Mouse (Mus musculus) heart, postnatal 36 days (tissue): ENCODE results near the gene Sart1. TPM values are rescaled to one million over a fixed set of nuclear protein-coding genes. Genes with fewer than 3 reads are reported as not detected.

Experiments
- DNase-seq, 2 experiments: peaks; one replicate each; pipeline ENCODE4 v3.0.0; 2021 to 2022
- intact Hi-C: fragments of 180-260 bp; cut with DNase I; formaldehyde crosslinking; loops from one replicate; pipeline ENCODE4 v1.15.1; 2025
- total RNA-seq, 2 experiments: library from RNA; stranded (reverse); gene quantifications; 2 replicates each; pipeline ENCODE4 v1.2.3; 2021

The Sart1 gene
- total RNA-seq, 2 experiments from 2014 or later = 53.2 to 55.5 TPM

DNA sequence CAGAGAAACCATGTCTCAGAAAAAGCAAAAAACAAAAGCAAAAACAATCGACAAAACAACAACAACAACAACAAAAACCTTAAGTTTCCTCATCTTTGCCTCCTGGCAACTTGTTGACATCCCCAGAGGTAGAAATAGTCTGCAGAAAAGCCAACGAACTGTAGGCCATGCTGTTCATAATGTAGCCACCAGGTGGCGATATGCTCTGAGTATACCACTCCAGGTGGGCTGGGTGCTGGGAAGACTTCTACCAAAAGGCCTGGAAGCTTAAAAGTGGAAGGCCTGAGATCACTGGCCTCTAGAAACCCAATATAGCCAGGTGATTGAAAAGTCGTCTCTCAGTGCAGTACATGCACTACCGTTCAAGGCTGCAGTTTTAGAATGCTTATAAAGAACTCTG lies 50.5 kb downstream of the Sart1 start:
- intact Hi-C loops = loop anchor here (1.0 to 5.0 kb wide), 3 partner anchors 10 to 89 kb away; partner anchors contain the start of gene AI837181
- DNase-seq = peak; percentile 80 to 86

DNA sequence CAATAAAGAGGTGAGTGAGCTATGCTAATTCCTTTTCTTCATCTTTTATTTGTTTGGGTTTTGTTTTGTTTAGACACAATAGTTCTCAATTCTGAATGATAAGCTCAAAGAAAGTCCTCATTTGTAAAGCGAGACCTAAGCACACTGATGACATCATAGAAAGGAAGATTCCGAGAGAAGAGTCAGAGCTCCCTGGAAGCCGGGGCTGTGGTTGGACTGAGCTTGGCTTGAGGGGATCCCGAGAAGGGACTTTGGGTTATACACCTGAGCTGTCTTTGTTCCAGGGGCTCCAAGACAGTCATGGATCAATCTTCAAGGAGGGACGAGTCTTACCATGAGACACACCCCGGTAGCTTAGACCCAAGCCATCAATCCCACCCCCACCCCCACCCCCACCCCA lies 53.1 kb downstream of the Sart1 start, which contains the start of gene Catsper1:
TSS of gene Catsper1 (plus strand) at position 301 of the 400 bp plus-strand sequence.
- intact Hi-C loops = loop anchor here (5.0 kb wide), 1 partner anchor 92 kb away; the partner anchor contains the start of gene AI837181
- DNase-seq = no peak

DNA sequence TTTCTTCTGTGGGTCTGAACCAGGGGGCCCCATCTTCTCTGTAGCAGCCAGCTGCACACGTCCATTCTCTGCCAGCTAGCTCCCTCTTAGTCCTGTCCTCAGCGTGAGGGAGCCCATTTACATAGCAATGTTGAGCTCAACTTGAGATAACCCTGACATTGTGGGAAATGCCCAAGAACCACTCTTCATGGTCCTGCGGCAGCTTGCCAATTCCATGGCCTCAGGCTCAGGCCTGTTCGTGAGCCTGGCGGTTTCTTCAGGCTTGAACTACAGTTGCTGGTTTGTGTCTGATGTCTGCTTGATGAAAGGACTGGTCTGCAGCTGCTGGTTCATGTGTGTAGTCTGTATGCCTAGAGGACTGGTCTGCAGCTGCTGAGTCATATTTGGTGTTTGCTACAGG lies 53.8 kb downstream of the Sart1 start:
- intact Hi-C loops = loop anchor here (5.0 kb wide), 1 partner anchor 93 kb away; the partner anchor contains the start of gene AI837181
- no peak for DNase-seq

DNA sequence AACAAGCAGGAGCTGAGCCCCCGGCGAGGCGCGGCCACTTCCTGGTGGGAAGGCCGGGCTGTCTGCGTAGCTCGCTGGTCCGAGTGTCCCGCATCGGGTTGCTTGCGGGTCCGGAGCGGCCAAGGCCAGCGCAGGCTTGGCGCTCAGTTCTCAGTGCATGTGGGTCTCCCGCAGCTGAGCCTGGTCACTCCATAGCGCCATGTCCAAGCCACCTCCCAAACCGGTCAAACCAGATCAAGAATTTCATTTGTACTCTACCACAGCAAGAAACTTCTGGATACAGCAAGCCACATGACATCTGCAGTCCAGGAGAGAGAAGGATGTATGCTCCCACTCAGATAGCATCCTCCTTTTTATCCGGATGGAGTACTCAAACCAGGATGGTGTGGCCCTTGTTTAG lies 60.5 kb downstream of the Sart1 start:
- intact Hi-C loops = no loop called here
- no peak for DNase-seq

Other genes with a start within 250 kb of the Sart1 start
- gene Pacs1, start 115.6 kb downstream of the Sart1 start, total RNA-seq = 10 to 100 TPM; 19.9 to 21.5 TPM
- gene Sf3b2, start 93.2 kb downstream of the Sart1 start, total RNA-seq = 100 to 1,000 TPM; 115 to 128 TPM
- gene Gal3st3, start 90.4 kb downstream of the Sart1 start, total RNA-seq = 10 to 100 TPM; 20.0 to 24.2 TPM
- gene Catsper1, start 53.0 kb downstream of the Sart1 start, total RNA-seq = not detected
- gene Cst6, start 39.1 kb downstream of the Sart1 start, total RNA-seq = 10 to 100 TPM in 1 of 2 experiments, 1 to 10 TPM in 1; 9.5 to 10.2 TPM
- 10 to 100 TPM; 16.5 to 17.7 TPM for gene Eif1ad, start 22.0 kb downstream of the Sart1 start, total RNA-seq
- 100 to 1,000 TPM; 126 to 142 TPM for gene Banf1, start 21.5 kb downstream of the Sart1 start, total RNA-seq
- 1 to 10 TPM in 1 of 2 experiments, under 1 TPM in 1; 0.17 to 2.8 TPM for gene Tsga10ip, start 13.8 kb upstream of the Sart1 start, total RNA-seq
- gene Drap1, start 36.3 kb upstream of the Sart1 start, total RNA-seq = 100 to 1,000 TPM; 297 to 319 TPM
- 10 to 100 TPM; 33.3 to 38.1 TPM for gene AI837181, start 36.4 kb upstream of the Sart1 start, total RNA-seq
- not detected for gene Fosl1, start 58.8 kb upstream of the Sart1 start, total RNA-seq
- gene Ccdc85b, start 69.2 kb upstream of the Sart1 start, total RNA-seq = 10 to 100 TPM in 1 of 2 experiments, 1 to 10 TPM in 1; 9.5 to 11.0 TPM
- gene Fibp, start 71.9 kb upstream of the Sart1 start, total RNA-seq = 10 to 100 TPM; 50.3 to 50.5 TPM
- under 1 TPM in 1 of 2 experiments, not detected in 1; 0.43 TPM for gene Ctsw, start 79.8 kb upstream of the Sart1 start, total RNA-seq
- 1 to 10 TPM; 9.0 to 9.8 TPM for gene Efemp2, start 85.3 kb upstream of the Sart1 start, total RNA-seq
- 10 to 100 TPM; 19.6 to 23.7 TPM for gene Mus81, start 99.7 kb upstream of the Sart1 start, total RNA-seq
- gene Cfl1, start 101.8 kb upstream of the Sart1 start, total RNA-seq = 100 to 1,000 TPM; 174 to 188 TPM
- under 1 TPM; 0.58 to 0.70 TPM for gene 1700020D05Rik, start 115.1 kb upstream of the Sart1 start, total RNA-seq
- gene Snx32, start 121.8 kb upstream of the Sart1 start, total RNA-seq = 1 to 10 TPM; 5.1 TPM
- gene Ovol1, start 171.9 kb upstream of the Sart1 start, total RNA-seq = not detected
- gene Ap5b1, start 179.3 kb upstream of the Sart1 start, total RNA-seq = 1 to 10 TPM; 3.1 to 3.4 TPM
- gene Rnaseh2c, start 213.2 kb upstream of the Sart1 start, total RNA-seq = 10 to 100 TPM; 42.7 to 53.2 TPM
- gene Kat5, start 221.5 kb upstream of the Sart1 start, total RNA-seq = 10 to 100 TPM; 30.3 to 37.0 TPM
- gene Rela, start 248.8 kb upstream of the Sart1 start, total RNA-seq = 10 to 100 TPM; 25.6 to 31.2 TPM